Mouse (Mus musculus): ENCODE data around the gene Rhot2.
"Not testable (repeated sequence)": the region's sequence is repeated elsewhere in the genome, so short reads cannot be mapped to it uniquely, and the experiment has no call there.

The Rhot2 gene

DNA sequence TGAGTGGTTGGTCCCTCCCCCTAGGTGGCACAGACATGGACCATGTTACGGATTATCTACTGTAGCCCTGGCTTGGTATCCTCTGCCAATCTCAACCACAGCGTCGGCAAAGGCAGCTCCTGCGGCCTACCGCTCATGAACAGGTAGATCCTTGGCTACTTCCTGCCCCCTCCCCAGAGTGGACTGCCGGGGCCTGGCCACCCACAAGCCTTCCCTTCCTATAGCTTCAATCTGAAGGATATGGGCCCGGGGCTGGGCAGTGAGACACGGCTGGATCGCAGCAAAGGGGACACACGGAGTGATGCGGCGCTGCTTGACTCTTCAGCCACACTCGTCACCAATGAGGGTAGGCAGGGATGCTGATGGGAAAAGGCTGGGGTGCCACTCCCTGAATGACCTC is 17.6 kb downstream of the Rhot2 start:
- DNase-seq = no peak

DNA sequence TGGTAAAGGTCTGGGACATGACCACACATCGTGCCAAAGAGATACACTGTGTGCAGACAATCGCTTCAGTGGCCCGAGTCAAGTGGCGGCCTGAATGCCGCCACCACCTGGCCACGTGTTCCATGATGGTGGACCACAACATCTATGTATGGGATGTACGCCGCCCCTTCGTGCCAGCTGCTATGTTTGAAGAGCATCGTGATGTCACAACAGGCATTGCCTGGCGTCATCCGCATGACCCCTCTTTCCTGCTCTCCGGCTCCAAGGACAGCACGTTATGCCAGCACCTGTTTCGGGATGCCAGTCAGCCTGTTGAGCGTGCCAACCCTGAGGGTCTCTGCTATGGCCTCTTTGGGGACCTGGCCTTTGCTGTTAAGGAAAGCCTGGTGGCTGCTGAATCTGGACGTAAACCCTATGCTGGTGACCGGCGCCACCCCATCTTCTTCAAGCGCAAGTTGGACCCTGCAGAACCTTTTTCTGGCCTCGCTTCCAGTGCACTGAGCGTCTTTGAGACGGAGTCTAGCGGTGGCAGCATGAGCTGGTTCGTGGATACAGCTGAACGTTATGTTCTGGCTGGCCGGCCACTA is 18.6 kb downstream of the Rhot2 start:
- DNase-seq = no peak

DNA sequence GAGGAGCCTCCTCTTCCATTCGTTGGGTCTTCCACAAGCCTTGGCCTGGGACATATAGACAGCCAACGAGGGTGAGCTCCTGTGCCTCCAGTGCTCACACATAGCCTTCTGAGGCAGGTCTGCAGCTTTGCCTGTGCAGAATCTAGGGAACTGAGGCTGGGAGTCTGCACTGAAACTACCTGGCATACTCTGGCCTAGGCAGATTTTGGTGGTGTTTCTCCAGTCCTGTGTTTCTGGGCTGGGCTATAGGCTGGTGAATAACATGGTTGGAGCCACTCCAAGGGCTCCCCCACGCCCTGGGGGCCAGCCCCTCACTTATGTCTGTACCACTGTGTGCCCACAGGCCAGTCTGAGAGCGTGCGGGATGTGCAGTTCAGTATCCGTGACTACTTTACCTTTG is 19.3 kb downstream of the Rhot2 start:
- DNase-seq = no peak

DNA sequence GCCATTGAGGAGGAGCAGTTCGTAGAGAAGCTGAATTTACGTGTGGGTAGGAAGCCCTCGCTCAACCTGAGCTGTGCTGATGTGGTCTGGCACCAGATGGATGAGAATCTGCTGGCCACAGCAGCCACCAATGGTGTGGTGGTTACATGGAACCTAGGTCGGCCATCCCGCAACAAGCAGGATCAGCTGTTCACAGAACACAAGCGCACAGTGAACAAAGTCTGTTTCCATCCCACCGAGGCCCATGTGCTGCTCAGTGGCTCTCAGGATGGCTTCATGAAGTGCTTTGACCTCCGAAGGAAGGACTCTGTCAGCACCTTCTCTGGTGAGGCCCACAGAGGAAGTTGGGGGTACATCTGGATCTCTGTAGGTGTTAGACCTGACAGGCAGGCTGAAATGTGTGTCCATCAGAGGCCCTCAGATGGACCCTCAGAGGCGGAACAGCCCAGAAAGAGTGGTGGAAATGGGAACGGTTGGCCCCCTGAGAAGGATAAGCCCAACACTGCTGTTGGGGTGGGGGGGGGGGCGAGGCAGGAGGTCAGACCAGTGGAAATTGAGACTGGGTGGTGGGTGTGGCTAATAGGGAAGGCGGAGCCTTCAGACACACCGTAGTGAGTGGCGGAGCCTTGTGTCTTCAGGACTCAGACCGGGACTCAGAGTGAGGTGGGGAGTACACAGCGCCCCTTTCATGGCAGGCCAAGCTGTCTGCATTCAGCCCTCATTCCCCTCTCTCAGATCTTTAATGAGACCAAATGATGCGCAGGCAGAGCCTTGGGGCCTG is 20.1 kb downstream of the Rhot2 start:
- peak; percentile 51 for DNase-seq

DNA sequence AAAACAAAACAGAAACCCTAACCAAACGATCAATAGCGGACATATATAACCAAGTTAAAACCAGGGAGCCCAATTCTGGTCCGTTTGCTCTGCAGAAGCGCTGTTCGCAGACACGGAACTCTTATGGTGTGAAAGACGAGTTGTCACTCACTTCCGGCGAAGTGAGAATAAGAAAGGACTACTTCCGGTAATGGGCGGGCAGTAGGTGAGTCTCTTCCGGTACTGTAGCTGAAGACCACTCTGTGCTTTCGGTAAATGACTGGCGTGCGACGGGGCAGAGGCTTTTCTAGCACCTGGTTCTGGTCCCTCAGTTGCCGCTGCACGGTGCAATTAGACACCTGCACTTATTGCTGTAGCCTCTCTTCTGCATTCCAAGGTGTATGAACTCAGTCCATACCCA is 21.2 kb downstream of the Rhot2 start, which contains the start of gene Wdr24:
Gene Wdr24 (plus strand): TSS at position 176 of the 400 bp plus-strand sequence.
- peak; percentile 72 for DNase-seq

DNA sequence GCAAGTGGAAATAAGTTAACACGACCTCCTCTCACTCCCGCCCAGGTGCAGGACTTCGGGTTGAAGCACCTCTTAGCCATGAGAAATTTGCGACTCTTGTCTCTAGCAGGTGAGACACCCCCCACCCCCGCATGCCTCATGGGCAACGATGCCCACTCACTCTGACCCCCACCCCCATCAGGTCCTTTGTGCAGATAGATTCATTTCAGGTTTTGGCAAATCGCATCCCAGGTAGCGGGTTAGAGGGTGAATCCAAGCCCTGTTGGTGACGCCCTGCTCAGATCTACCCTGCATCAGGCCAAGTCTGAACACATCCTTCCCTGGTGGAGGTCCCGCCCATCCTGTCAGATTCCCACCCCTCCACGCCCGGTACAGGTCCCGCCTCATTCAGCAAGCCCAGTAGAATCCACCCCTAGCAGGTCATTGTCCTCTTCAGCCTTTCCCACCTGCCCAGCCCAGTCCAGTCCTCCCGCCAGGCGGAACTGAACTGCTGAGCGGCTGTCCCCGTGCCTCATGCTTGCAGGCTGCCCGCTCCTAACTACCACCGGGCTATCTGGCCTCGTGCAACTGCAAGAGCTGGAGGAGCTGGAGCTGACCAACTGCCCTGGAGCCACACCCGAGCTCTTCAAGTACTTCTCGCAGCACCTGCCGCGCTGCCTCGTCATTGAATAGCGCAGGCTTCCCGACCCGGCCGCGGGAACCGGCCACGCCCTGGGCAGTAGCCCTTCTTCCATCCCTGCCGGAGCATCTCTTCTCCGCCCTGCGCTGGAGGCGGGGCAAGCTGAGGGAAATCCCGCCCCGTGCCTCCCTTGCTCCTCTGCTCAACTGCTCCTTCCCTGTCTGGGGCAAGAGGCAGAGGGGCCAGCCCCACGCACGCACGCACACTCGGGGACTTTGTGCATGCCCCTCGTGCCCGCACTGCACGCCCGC is 25.5 kb downstream of the Rhot2 start:
- DNase-seq = peak; percentile 60

DNA sequence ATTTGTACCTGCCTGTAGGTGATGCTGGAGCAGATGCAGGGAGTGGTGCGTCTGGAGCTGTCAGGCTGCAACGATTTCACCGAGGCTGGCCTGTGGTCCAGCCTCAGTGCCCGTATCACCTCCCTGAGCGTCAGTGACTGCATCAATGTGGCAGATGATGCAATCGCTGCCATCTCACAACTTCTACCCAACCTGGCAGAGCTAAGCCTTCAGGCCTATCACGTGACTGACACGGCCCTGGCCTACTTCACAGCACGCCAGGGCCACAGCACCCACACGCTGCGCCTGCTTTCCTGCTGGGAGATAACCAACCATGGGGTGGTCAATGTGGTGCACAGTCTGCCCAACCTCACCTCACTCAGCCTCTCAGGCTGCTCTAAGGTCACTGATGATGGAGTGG is 27.0 kb downstream of the Rhot2 start:
- DNase-seq = no peak

DNA sequence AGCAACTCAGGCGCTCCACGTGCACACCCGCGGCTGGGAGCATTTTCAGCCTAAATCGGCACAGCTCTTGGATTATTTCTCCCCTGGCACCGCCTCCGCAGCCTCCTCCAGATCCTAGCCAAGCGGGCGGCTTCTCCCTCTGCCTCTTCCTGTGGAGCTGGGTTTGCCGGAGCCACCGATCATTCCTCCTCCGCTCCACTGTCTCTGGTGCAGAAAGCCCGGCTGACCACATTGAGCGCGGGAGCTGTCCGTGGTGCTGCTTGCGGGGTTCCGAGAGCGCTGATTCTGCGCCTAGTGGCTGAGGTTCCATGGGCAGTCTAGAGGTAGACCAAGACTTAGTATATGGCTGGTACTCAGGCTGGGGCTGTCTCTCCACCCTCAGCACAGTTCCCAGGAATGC is 31.2 kb downstream of the Rhot2 start:
- DNase-seq = peak; percentile 80

DNA sequence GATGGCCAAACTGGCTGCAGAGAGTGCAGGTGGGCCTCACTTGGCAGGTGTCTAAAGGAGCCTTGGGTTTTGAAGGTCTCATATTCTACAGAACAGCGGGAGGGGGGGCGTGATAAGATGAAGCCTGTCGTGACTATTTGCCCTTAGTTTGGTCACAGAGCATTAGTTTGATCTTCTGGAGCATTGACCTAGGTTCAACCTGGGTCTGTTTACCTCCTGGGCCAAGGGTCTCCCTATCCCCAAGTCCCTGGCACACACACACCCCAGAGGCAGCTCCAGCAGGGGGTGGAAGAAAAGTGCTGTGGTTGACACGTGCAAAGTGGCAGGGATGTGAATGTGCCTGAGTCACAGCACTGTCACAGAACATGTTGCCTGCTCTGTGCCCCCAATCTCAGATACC is 33.8 kb downstream of the Rhot2 start:
- no peak for DNase-seq

DNA sequence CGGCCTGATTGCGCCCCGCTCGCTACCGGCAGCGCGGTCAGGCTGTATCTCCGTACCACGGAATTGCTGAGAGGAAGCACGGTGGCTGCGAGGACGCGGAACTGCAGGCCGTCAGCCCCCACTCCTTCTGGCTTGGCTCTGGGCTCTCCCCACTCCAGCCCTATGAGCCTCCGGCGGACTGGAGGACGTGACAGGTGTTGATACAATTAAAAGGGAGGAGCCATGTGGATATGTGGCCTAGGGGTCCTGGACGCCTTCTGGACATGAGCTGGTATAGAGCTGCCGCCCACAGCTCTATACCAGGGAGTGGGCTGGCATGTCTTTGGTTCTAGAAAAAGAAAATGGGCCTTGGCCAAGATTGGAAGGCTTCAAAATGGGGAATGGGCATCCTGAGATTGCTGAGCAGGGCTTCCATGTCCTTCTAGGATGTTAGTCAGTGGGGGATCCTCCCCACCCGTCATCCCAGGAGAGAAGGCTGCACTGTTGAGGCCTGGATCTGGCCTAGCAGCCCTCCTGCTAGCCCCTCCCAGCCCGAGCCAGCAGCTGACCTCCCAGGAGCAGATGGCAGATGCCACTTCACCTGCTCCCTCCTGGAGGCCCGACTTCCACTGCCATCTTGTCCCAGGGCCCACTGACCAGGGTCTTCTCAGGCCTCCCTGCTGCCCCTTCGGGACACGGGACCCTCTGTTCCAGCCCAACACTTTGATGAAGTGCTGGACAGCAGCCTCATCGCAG is 34.9 kb downstream of the Rhot2 start:
- no peak for DNase-seq

DNA sequence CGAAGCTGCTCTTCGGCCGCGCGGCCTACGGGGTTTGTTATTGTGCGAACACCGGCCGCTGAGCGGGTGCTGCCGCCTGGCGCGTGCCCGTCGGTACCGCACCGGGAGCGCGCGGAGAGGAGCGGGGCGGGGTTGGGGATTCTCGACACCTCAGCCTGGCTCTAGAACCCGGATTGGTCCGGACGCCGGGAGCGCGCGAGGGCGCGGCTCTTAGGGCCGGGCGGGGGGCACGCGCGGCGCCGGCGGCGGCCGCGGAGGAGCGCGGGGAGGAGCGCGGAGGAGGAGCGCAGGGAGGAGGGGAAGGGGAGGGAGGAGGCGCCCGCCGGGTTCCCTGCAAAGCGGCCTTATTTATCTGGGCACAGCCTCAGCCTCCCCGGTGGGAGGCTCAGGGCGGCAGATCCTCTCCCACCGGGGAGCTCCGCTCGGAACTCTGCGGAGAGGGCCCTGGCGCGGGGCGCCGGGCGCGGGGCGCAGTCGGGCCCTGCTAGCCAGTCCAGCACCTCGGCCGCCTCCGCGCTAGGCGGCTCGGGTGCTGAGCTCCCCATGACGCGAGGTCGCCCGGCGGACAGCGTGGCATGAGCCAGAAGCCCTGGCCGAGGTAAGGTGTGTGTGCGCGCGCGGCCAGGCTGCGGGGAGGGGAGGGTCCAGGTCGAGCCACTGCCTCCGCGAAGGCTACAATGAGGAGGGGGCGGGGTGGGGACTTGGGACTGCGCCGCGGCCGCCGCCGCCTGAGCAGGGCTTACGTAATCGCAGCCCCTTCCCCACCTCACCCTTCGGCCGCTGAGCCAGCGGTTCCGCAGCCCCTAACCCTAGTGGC is 35.7 kb downstream of the Rhot2 start, which contains the start of gene Fbxl16:
Gene Fbxl16 (plus strand): TSS at position 297 of the 817 bp plus-strand sequence.
- peak; percentile 57 for DNase-seq

DNA sequence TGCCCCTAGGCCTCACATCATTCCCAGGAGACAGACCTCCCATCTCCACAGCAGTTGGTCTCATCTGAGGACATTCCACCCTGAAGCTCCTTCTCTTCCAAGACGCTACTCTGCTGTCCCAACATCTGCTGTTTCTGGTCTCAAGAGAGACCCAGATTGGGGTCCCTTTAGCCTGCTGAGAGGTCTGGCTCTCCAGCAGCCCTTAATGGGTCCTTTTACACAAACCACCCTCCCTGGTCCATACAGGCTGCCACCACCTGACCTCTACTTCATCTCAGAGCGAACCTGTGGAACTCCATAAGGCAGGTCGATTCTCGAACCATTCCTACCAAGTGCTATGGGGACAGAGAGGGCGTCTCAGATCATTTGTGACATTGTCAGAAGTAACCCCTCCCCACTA is 36.6 kb downstream of the Rhot2 start:
- DNase-seq = no peak

DNA sequence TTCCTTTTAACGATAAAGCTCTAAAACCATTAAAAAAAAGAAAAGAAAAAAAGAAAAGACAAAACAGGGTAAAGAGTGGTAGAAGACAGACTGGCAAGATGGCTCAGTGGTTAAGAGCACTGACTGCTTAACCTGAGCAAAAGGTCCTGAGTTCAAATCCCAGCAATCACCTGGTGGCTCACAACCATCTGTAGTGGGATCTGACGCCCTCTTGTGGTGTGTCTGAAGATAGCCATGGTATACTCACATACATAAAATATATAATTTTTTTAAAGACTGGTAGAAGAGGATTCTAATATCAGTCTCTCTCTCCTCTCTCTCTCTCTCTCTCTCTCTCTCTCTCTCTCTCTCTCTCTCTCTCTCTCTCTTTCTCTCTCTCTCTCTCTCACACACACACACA is 37.2 kb downstream of the Rhot2 start:
- DNase-seq = not testable (repeated sequence)

DNA sequence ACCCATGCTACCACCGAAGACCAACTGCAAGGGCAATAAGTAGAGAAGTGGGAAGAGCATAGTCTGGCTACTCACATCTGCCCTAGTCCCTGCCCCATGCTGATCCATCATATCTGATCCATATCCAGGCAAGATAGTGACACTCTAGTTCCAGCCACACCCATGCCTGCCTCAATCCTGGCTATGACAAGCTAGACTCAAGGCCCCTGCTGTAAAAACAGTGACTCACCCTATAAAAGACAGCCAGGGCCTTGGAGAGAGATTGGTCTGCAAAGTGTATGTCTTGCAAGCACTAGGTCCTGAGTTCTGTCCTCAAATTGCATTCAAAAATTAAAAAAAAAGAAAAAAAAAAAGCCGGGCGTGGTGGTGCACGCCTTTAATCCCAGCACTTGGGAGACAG is 38.1 kb downstream of the Rhot2 start:
- DNase-seq = no peak

DNA sequence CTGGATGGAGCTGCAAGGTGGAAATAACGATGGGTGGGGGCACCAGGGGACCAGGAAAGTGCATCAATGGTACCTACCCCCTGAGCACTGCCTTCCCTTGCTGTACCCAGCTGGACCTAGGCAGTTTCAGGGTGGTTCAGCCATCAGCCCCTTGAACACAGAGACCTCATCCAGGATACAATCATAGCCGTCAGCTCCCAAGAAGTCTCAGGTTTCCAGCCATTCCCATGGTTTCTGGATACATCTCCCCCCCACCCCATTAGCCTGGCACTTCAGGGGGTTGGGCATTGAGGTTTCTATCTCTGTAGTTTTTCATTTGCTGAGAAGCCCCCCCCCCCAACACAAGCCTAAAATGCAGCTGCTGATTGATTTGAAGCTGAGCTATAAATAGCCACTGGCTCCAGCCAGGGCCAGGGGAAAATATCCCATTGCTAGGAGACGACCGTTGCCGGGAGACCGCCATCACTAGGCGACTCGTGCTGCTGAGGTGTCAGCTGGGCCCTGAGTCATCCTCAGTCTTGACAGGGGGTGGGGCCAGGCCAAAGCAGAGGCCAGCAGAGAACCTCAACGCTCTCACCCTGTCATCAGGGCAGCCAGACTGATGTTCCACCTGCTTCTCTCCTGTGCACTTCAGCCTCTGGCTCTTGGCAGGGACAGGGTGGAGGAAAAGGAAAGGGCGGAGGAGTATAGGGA is 41.7 kb downstream of the Rhot2 start:
- DNase-seq = no peak

DNA sequence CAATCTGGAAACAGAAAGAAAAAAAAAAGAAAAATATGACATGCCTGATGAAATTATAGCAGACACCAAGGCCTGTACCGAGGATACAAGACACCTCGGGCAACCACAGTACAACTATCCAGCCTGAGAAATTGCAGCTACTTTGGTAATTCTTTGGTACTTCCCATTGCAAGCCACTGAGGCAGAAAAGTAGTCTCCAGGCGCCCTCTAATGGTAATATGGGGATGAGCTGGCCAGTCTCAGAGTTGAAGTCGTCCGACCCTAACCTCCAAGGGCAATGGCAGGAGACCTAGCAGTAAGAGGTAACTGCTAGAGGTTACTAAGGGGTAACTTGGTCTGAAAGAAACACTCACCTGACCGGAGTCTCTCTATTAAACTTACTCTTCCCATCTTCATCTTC is 43.6 kb downstream of the Rhot2 start:
- DNase-seq = peak; percentile 57

DNA sequence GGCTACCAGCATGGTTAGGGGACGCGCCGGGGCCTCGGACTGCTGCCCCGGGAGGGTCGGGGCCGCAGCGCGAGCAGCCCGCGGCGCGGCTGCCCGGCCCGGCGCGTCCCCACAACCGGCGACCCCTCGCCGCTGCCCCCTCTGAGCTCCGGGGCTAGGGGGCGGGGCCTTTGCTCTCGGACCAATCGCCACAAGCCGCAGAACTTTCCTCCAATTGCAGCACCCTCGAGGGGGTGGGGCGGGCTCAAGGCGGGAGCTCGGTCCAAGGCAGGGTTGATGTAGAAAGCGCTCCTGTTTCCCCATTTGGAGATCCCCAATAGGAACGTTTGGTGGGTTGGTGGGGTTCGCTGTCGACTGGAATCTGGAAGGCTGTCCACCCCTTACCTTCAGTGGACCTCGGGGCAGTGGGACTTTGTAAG is 47.7 kb downstream of the Rhot2 start, which contains the start of gene Metrn:
Gene Metrn (minus strand): TSS at position 186 of the 419 bp plus-strand sequence.
- peak; percentile 93 for DNase-seq

DNA sequence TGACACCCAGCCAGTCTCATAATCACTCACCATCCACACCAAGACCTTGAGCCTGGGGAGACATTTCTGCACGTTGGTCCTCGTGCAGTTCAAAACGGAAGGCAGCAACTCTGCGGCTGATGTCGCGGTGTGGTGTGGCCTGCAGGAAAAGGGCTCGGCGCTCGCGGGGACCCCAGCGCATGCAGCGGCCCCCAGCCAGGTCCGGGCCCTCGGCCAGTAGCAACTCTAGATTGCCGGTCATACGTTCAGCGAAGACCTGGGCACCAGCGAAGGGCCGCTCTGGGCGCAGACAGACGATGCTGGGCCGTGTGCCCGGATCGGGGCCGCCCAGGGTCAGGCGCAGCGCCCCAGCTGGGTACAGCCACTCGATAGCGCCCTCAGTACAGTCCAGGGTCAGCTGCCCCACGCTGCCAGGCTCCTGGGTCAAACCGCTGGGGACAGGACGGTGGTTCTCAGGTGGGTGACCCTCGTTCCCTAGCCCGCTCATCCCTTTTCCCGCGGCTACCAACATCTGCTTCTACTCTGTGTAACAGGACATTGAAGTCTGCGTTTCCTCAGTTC is 48.4 kb downstream of the Rhot2 start:
- peak; percentile 18 for DNase-seq

DNA sequence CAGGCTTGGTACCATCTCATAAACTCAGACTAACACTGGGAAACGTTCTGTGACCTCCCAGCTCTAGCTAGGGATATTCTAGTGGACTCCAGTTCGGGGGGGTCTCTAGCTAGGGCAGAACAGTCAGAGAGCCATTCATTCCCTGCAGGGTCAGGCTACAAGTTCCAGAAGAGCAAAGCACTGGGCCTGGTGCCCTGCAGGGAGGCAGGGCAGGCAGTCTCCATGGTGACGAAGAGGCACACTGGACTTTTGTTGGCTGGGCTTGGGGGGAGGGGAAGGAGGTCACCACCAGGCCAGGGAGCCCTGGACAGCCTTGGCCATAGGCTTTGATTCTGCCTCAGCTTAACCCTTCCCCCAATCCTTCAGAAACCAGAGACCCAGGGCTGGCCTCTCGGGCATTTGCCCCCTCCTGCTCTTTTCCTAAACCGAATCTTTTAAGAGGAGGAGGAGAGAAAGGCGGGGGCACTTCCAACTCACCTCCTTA is 49.0 kb downstream of the Rhot2 start, which contains the start of gene AC134908.4:
Gene AC134908.4 (minus strand): TSS at position 51 of the 484 bp plus-strand sequence.
- peak; percentile 25 for DNase-seq

DNA sequence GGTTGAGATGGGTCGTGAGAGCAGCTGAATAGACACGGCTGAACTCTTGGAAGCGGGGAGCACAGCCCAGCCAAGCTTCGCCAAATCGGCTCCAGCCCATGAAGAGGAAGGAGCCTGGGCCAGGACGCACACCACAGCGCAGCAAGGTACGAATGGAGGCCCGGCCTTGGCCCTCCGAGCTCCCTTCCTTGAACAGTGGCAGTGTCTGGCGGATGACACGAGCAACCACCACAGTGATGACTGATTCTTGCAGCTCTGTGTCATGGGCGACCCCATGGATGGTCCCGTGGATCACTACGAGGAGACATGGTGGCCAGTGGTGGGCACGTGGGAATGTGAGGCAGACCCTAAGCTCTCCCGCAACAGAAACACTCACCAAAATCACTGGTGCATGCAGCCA is 49.7 kb downstream of the Rhot2 start:
- no peak for DNase-seq

Data from liver (tissue).